Mouse (Mus musculus): ENCODE data around the gene Sept5.

GRCm38 (mm10) chr16:18622019-18622418, 7.7 kb downstream of the Sept5 start, which contains the start of gene Gp1bb:
- TF ChIP-seq CTCF (IDR thresholded peaks at IDR 0.05; ENCODE audit: control insufficient read depth, insufficient read depth, insufficient replicate concordance, low read depth, low read length) (no peak), POLR2A (IDR thresholded peaks at IDR 0.05; ENCODE audit: control insufficient read depth, low read depth, low read length) (no peak)
